Mouse (Mus musculus) testis, adult 2 months (tissue): ENCODE data around the gene Iqcb1. TPM values are rescaled to one million over a fixed set of nuclear protein-coding genes. Genes with fewer than 3 reads are reported as not detected.
A peak's percentile ranks its signal among the peaks of the same experiment; 100 is the strongest.

ENCODE experiments used
- H3K27ac ChIP-seq: fragments of 200-500 bp; 2 replicates; pipeline ENCODE4 v1.5.1; 2012; ENCODE audit warnings: low read depth, low read length; ENCODE audit not compliant: control insufficient read depth, insufficient read depth
- H3K27me3 ChIP-seq: fragments of 200-500 bp; 2 replicates; pipeline ENCODE4 v1.6.1; 2012; ENCODE audit warnings: mild to moderate bottlenecking, low read length, moderate library complexity; ENCODE audit not compliant: control insufficient read depth, insufficient read depth
- H3K36me3 ChIP-seq: fragments of 200-500 bp; 2 replicates; pipeline ENCODE4 v1.6.1; 2012; ENCODE audit warnings: mild to moderate bottlenecking, low read length; ENCODE audit not compliant: control insufficient read depth, insufficient read depth
- H3K4me1 ChIP-seq: fragments of 200-500 bp; 2 replicates; pipeline ENCODE4 v1.6.1; 2012; ENCODE audit warnings: low read length; ENCODE audit not compliant: control insufficient read depth, insufficient read depth
- H3K4me3 ChIP-seq: fragments of 200-500 bp; 2 replicates; pipeline ENCODE4 v1.5.1; 2012; ENCODE audit warnings: low read depth, mild to moderate bottlenecking, low read length, moderate library complexity, mixed read lengths; ENCODE audit not compliant: control insufficient read depth
- CTCF ChIP-seq: fragments of 200-500 bp; IDR thresholded peaks from 2 replicates; pipeline ENCODE4 v1.5.1; 2012; ENCODE audit warnings: low read depth, mild to moderate bottlenecking, inconsistent platforms, low read length, moderate library complexity; ENCODE audit not compliant: control insufficient read depth, insufficient read depth, insufficient replicate concordance
- POLR2A ChIP-seq: fragments of 200-500 bp; IDR thresholded peaks from 2 replicates; pipeline ENCODE4 v1.6.1; 2012; ENCODE audit warnings: low read depth, mild to moderate bottlenecking, inconsistent platforms, low read length, moderate library complexity; ENCODE audit not compliant: control insufficient read depth
- polyA plus RNA-seq: library from polyadenylated mRNA; depleted of rRNA; stranded (reverse); fragments of >200 nt; gene quantifications from 2 replicates; pipeline ENCODE4 v1.2.3, GENCODE M21; 2012

The Iqcb1 gene
- polyA plus RNA-seq, 1 experiment, result 16.1 TPM

DNA sequence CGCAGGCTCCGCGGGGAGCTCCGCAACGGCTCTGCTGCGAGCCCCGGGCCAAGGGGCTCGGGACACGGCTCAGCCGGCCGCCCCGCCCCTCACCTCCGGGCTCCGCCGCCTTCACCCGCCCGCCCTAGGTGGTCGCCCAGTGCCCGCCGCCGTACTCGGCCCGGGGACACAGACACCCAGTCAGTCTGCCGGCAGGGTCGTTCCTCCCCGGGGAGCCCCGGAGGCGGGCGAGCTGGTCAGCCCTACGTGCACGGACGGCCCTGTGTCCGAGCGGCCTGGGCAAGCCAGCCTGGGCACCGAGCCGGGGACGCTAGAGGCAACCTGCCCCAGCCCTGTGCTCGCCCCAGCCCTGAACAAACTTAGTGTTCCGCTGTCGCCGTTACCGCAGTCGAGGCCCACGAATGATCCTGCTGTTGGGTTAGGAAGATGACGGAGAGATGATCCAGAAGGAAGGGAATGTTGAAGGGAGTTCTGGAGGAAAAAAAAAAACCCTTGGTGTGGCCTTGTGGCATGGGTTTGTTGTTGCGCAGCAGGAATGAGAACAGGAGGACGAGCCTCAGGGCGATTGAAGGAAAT is 47.2 kb downstream of the Iqcb1 start:
- TF ChIP-seq CTCF (no peak), POLR2A (no peak)
- peaks cover 2% of the 10 kb centered on the region for H3K4me1 ChIP-seq
- H3K4me3 ChIP-seq, result peak overlapping the region; percentile 96
- H3K27ac ChIP-seq, result peak overlapping the region; percentile 93
- H3K27me3 ChIP-seq, result no peaks in the 10 kb centered on the region
- H3K36me3 ChIP-seq, result no peaks in the 10 kb centered on the region

- H3K4me1 ChIP-seq, result peaks cover 2% of the 10 kb centered on the region
- TF ChIP-seq CTCF (no peak), POLR2A (no peak)
- H3K27me3 ChIP-seq, result no peaks in the 10 kb centered on the region
- no peaks in the 10 kb centered on the region for H3K36me3 ChIP-seq
- H3K4me3 ChIP-seq, result peak overlapping the region; percentile 62; the same call in 1 of the 2 replicates
- H3K27ac ChIP-seq, result no peak overlapping the region
These were observed 49.1 kb downstream of the Iqcb1 start for GRCm38 (mm10) chr16:36877316-36877715.

DNA sequence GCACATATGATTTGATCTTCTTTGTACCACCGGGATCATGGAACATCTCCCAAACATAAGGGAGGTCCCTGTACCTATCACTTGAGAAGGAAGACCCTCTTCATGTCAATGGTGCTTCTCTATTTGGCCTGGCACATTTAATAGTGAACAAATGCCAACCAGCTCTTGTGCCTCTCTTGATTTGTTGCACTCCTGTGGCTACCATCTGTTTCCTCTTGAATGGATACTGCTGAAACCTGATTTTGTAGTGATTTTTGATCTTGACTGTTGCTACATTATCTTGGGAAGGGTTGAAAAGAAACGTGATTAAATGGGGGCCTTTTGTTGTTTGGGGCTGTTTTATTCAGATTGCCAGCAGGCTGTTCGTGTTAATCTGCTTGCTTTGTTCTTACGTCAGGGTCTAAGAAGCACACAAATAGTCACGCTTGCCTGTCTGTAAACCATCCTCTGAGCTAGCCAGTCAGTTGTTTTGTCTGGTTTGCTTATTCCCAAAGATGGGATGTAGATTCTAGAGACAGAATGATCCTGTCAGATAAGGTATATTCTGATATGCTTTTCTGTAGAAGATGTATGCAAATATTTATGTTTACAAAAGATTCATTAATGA is 54.7 kb downstream of the Iqcb1 start:
- no peaks in the 10 kb centered on the region for H3K27me3 ChIP-seq
- TF ChIP-seq CTCF, result no peak
- no peak for TF ChIP-seq POLR2A
- peaks cover 2% of the 10 kb centered on the region; the same call in 1 of the 2 replicates for H3K4me1 ChIP-seq
- H3K27ac ChIP-seq, result no peak overlapping the region
- no peaks in the 10 kb centered on the region for H3K36me3 ChIP-seq
- H3K4me3 ChIP-seq, result no peak overlapping the region

- no peaks in the 10 kb centered on the region for H3K27me3 ChIP-seq
- H3K4me1 ChIP-seq, result no peaks in the 10 kb centered on the region
- no peak overlapping the region for H3K4me3 ChIP-seq
- no peaks in the 10 kb centered on the region for H3K36me3 ChIP-seq
- TF ChIP-seq CTCF (no peak; the same call in 1 of the 2 replicates), POLR2A (no peak)
- H3K27ac ChIP-seq, result no peak overlapping the region
These were observed 56.7 kb downstream of the Iqcb1 start for GRCm38 (mm10) chr16:36884881-36885280.

DNA sequence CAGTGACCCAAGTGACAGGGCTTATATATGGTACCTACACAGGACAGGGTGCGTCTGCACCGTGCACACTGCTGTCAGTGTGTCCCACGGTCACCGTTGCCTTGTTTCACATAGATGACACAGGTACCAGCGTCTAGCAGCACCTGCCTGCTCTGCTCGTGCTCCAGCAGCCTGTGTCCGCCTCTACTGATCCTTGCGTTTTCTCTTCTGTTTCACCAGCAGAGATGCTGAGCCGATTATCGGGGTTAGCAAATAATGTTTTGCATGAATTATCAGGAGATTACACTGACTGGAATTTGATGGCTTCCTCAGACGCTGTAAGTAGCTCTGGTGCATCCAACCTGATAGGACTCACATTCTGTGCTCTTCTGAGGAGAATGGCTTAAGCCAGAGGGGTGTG is 57.7 kb downstream of the Iqcb1 start:
- no peak overlapping the region for H3K4me3 ChIP-seq
- H3K4me1 ChIP-seq, result no peaks in the 10 kb centered on the region
- no peaks in the 10 kb centered on the region for H3K36me3 ChIP-seq
- no peak overlapping the region for H3K27ac ChIP-seq
- H3K27me3 ChIP-seq, result no peaks in the 10 kb centered on the region
- no peak for TF ChIP-seq CTCF
- no peak for TF ChIP-seq POLR2A

- Histone ChIP-seq H3K36me3 (no peaks in the 10 kb centered on the region), H3K4me3 (no peak overlapping the region), H3K27ac (no peak overlapping the region), H3K4me1 (no peaks in the 10 kb centered on the region), H3K27me3 (no peaks in the 10 kb centered on the region)
- no peak for TF ChIP-seq CTCF
- no peak for TF ChIP-seq POLR2A
These were observed 59.4 kb downstream of the Iqcb1 start for GRCm38 (mm10) chr16:36887546-36887945.

GRCm38 (mm10) chr16:36890559-36890958 is 62.4 kb downstream of the Iqcb1 start:
- TF ChIP-seq CTCF (no peak), POLR2A (no peak)
- no peaks in the 10 kb centered on the region for H3K27me3 ChIP-seq
- peaks cover 3% of the 10 kb centered on the region; the same call in 1 of the 2 replicates for H3K36me3 ChIP-seq
- H3K27ac ChIP-seq, result no peak overlapping the region
- H3K4me3 ChIP-seq, result no peak overlapping the region
- H3K4me1 ChIP-seq, result no peaks in the 10 kb centered on the region

DNA sequence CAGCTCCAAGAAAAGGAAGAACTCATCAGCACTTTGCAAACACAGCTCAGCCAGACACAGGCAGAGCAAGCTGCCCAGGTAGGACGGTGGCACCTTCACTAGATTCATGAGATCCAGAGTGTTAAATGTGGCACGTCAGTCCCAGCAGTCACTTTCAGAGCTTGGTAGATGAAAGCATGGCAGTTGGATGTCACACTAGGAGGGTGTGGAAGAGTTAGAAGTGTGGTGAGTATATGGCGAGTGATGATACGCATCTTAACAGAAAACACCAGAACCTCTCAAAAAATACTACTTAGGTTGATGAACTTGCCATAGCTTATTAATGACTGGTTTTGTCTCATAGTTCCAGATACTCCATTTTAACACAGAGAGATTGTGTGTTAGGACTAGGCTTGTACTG is 63.2 kb downstream of the Iqcb1 start:
- Histone ChIP-seq H3K36me3 (peaks cover 5% of the 10 kb centered on the region; the same call in 1 of the 2 replicates), H3K27ac (no peak overlapping the region), H3K4me3 (no peak overlapping the region), H3K4me1 (no peaks in the 10 kb centered on the region), H3K27me3 (no peaks in the 10 kb centered on the region)
- TF ChIP-seq POLR2A, result no peak
- no peak for TF ChIP-seq CTCF
